Mouse (Mus musculus) thymus, adult 2 months (tissue): Measurements from ENCODE around the gene Nelfe.

Experiments
- CTCF ChIP-seq: fragments of 200-500 bp; IDR thresholded peaks from 2 replicates; pipeline ENCODE4 v1.5.1; 2012; ENCODE audit warnings: mild to moderate bottlenecking, control low read depth, low read length, moderate library complexity, borderline replicate concordance; ENCODE audit not compliant: control insufficient read depth, poor library complexity, insufficient read depth; ENCODE audit errors: extremely low read depth
- POLR2A ChIP-seq: fragments of 200-500 bp; IDR thresholded peaks from 2 replicates; pipeline ENCODE4 v1.6.1; 2012; ENCODE audit warnings: mild to moderate bottlenecking, low read length, control low read depth, moderate library complexity; ENCODE audit not compliant: control insufficient read depth, poor library complexity, insufficient read depth; ENCODE audit errors: extremely low read depth

DNA sequence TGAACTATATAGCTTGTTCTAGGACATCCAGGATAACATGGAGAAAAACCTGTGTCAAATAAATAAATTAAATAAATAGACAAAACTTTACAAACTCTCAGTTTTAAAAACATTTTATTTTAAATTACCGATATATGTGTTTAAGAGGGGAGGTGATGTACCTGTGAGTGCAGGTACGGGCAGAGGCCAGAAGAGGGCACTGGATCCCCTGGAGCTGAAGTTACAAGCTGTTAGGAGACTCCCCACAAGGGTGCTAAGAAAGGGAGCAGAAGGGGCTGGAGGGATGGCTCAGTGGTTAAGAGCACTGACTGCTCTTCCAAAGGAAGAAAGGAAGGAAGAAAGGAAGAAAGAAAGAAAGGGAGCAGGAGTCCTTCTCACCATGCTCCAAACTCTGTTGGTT, 41.2 kb downstream of the Nelfe start:
- TF ChIP-seq POLR2A (no peak), CTCF (no peak)
